ENCODE assay signal across 11 mouse cellular contexts in the genomic region with DNA sequence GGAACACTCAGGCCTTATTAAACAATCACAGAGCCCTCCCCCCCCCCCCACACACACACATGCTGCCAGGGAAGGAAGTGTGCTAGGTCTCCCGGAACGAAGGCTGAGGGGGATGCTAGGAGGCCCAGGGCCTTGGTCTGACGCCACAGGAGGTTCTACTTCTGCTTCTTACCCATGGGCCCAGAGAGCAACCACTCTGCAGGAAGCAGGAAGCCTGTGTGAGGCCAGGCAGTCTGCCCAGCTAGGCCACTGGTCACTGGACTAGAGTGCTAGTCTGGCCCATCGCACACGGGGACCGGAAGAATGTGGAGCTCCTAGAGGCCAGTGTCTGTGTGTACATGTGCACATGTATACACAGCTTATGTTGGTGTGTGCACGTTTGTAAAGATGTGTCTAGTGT. TPM values are rescaled to one million over a fixed set of nuclear protein-coding genes. Genes with fewer than 3 reads are reported as not detected.
A peak's percentile ranks its signal among the peaks of the same experiment; 100 is the strongest.
DNase-seq lines count a peak whose midpoint lies in the region; ATAC-seq and TF ChIP-seq lines count a peak whose summit lies in the region.
"Had no signal": no experiment of that assay in that cellular context is flagged by ENCODE, and none has a peak within 500 bp of the region (broad histone marks: within the 10 kb centered on the region; RNA-seq: fewer than 3 reads in every experiment).

No protein-coding gene starts in this region.

- no peak for TF ChIP-seq POLR2A in kidney, adult 2 months (IDR thresholded peaks at IDR 0.05; ENCODE audit: low read depth, low read length)

- no peaks in the 10 kb centered on the region for H3K27me3 ChIP-seq in kidney, embryonic 15.5 days
- no peaks in the 10 kb centered on the region for H3K27me3 ChIP-seq in kidney, adult 2 months (replicated peaks; ENCODE audit: control insufficient read depth, insufficient read depth, low read length)
- H3K27me3 ChIP-seq in liver, embryonic 13.5 days: no peaks in the 10 kb centered on the region
- H3K27me3 ChIP-seq in splenic B cell, adult 2 months (ENCODE audit: control insufficient read depth, insufficient read depth, low read length, poor library complexity, severe bottlenecking): no peaks in the 10 kb centered on the region

- DNase-seq in kidney, adult 2 months: no peak
- peak; percentile 59 to 63 for DNase-seq in spleen, postnatal 36 days (ENCODE audit: low spot score in 2 of 2)
- DNase-seq in spleen, postnatal 14 days (ENCODE audit: low spot score in 2 of 2): no peak
- DNase-seq in liver, embryonic 13.5 days: no peak
- peak; percentile 82 for DNase-seq in splenic B cell, adult 2 months (ENCODE audit: low read depth, low spot score)
- DNase-seq in frontal cortex, adult 2 months (ENCODE audit: extremely low spot score in 1 of 2, low spot score in 1 of 2): no peak

- peak overlapping the region; percentile 63 for H3K27ac ChIP-seq in kidney, embryonic 15.5 days
- no peak overlapping the region for H3K27ac ChIP-seq in kidney, adult 2 months (ENCODE audit: insufficient read depth, low read depth, low read length)
- peak overlapping the region; percentile 41; the same call in 1 of the 2 replicates for H3K27ac ChIP-seq in liver, embryonic 13.5 days

- H3K4me1 ChIP-seq in kidney, embryonic 15.5 days: peaks cover 71% of the 10 kb centered on the region
- 0 out of 2 replicates have a peak, but pooled peaks cover 4% of the 10 kb centered on the region for H3K4me1 ChIP-seq in kidney, adult 2 months (ENCODE audit: control insufficient read depth, insufficient read depth, low read length)
- H3K4me1 ChIP-seq in liver, embryonic 13.5 days (replicated peaks): peaks cover 60% of the 10 kb centered on the region

- TF ChIP-seq CTCF in kidney, adult 2 months (conservative IDR thresholded peaks at IDR 0.05; ENCODE audit: insufficient read depth, insufficient read length, low read depth, low read length): no peak

- no peaks in the 10 kb centered on the region for H3K36me3 ChIP-seq in kidney, embryonic 15.5 days
- no peaks in the 10 kb centered on the region for H3K36me3 ChIP-seq in kidney, adult 2 months (ENCODE audit: control insufficient read depth, insufficient read depth, low read length)
- no peaks in the 10 kb centered on the region for H3K36me3 ChIP-seq in liver, embryonic 13.5 days
- H3K36me3 ChIP-seq in splenic B cell, adult 2 months (ENCODE audit: control insufficient read depth, insufficient read depth, low read length, poor library complexity, severe bottlenecking): no peaks in the 10 kb centered on the region

- WGBS in kidney, embryonic 15.5 days: 69% methylated on average over 7 of the region's 7 CpGs
- WGBS in kidney, adult 2 months: 50% methylated on average over 7 of the region's 7 CpGs
- WGBS in liver, embryonic 13.5 days (ENCODE audit: insufficient replicate concordance): 43% methylated on average over 7 of the region's 7 CpGs

- no peak overlapping the region for H3K9ac ChIP-seq in kidney, embryonic 15.5 days
- no peak overlapping the region for H3K9ac ChIP-seq in liver, embryonic 13.5 days

- no peak overlapping the region for H3K4me3 ChIP-seq in kidney, embryonic 15.5 days (replicated peaks)
- H3K4me3 ChIP-seq in kidney, adult 2 months (ENCODE audit: insufficient read depth, low read depth, low read length): no peak overlapping the region
- no peak overlapping the region for H3K4me3 ChIP-seq in liver, embryonic 13.5 days (replicated peaks)

- no peaks in the 10 kb centered on the region for H3K9me3 ChIP-seq in kidney, embryonic 15.5 days (replicated peaks)
- H3K9me3 ChIP-seq in liver, embryonic 13.5 days (replicated peaks): no peaks in the 10 kb centered on the region

- ATAC-seq in kidney, embryonic 15.5 days (replicated peaks; ENCODE audit: low FRiP score): no peak
- no peak for ATAC-seq in liver, embryonic 13.5 days (ENCODE audit: low read depth)
- no peak for ATAC-seq in CD4-positive, CD25-positive, alpha-beta regulatory T cell, adult 4 months
- ATAC-seq: midbrain, embryonic 16.5 days had no signal

- no peak overlapping the region for H3K4me2 ChIP-seq in kidney, embryonic 15.5 days
- no peak overlapping the region for H3K4me2 ChIP-seq in liver, embryonic 13.5 days

RNA-seq across cellular contexts. Expression of a gene that starts 3.4 kb away (rescaled TPM):
- 0.60 and 1.2 TPM in 2 replicates for polyA plus RNA-seq in kidney, embryonic 15.5 days (2015; fragmentation: Nextera tagmentation; extraction: Ambion mirVana)
- polyA plus RNA-seq in kidney, adult 2 months (2012; rRNA removed): 3.0 and 4.3 TPM in 2 replicates
- polyA plus RNA-seq in liver, embryonic 13.5 days (2015; fragmentation: Nextera tagmentation; extraction: Ambion mirVana): 0.89 and 1.1 TPM in 2 replicates
- polyA plus RNA-seq in CD4-positive, CD25-positive, alpha-beta regulatory T cell, adult 4 months (2017; shearing (Covaris generic)): not detected
- 0.42 and 0.44 TPM in 2 replicates for polyA plus RNA-seq in frontal cortex, adult 2 months (2012; rRNA removed)

RNA-seq across cellular contexts. Expression of a gene that starts 14.4 kb away (rescaled TPM):
- 5.1 and 5.7 TPM in 2 replicates for polyA plus RNA-seq in kidney, embryonic 15.5 days (2015; fragmentation: Nextera tagmentation; extraction: Ambion mirVana)
- 2.7 and 3.8 TPM in 2 replicates for polyA plus RNA-seq in kidney, adult 2 months (2012; rRNA removed)
- 0.17 and 0.31 TPM in 2 replicates for polyA plus RNA-seq in liver, embryonic 13.5 days (2015; fragmentation: Nextera tagmentation; extraction: Ambion mirVana)
- not detected for polyA plus RNA-seq in CD4-positive, CD25-positive, alpha-beta regulatory T cell, adult 4 months (2017; shearing (Covaris generic))
- polyA plus RNA-seq in frontal cortex, adult 2 months (2012; rRNA removed): 4.7 and 5.7 TPM in 2 replicates

RNA-seq across cellular contexts. Expression of a gene that starts 31.0 kb away (rescaled TPM):
- 4.1 and 5.4 TPM in 2 replicates for polyA plus RNA-seq in kidney, embryonic 15.5 days (2015; fragmentation: Nextera tagmentation; extraction: Ambion mirVana)
- polyA plus RNA-seq in kidney, adult 2 months (2012; rRNA removed): 39.1 and 43.0 TPM in 2 replicates
- 18.8 and 20.2 TPM in 2 replicates for polyA plus RNA-seq in liver, embryonic 13.5 days (2015; fragmentation: Nextera tagmentation; extraction: Ambion mirVana)
- 10 to 100 TPM in 1 of 2 experiments, 1 to 10 TPM in 1; 8.1 to 11.3 TPM for polyA plus RNA-seq in CD4-positive, CD25-positive, alpha-beta regulatory T cell, adult 4 months (2017; shearing (Covaris generic))
- 12.0 and 15.2 TPM in 2 replicates for polyA plus RNA-seq in frontal cortex, adult 2 months (2012; rRNA removed)

RNA-seq across cellular contexts. Expression of a gene that starts 51.8 kb away (rescaled TPM):
- polyA plus RNA-seq in kidney, embryonic 15.5 days (2015; fragmentation: Nextera tagmentation; extraction: Ambion mirVana): 39.9 and 43.3 TPM in 2 replicates
- 4.8 and 6.0 TPM in 2 replicates for polyA plus RNA-seq in kidney, adult 2 months (2012; rRNA removed)
- 26.2 and 26.4 TPM in 2 replicates for polyA plus RNA-seq in liver, embryonic 13.5 days (2015; fragmentation: Nextera tagmentation; extraction: Ambion mirVana)
- 1 to 10 TPM; 2.5 to 6.8 TPM for polyA plus RNA-seq in CD4-positive, CD25-positive, alpha-beta regulatory T cell, adult 4 months (2017; shearing (Covaris generic))
- polyA plus RNA-seq in frontal cortex, adult 2 months (2012; rRNA removed): 13.6 and 14.7 TPM in 2 replicates

RNA-seq across cellular contexts. Expression of a gene that starts 56.1 kb away (rescaled TPM):
- 0.16 and 0.60 TPM in 2 replicates for polyA plus RNA-seq in kidney, embryonic 15.5 days (2015; fragmentation: Nextera tagmentation; extraction: Ambion mirVana)
- polyA plus RNA-seq in kidney, adult 2 months (2012; rRNA removed): not detected in 2 replicates
- not detected in 2 replicates for polyA plus RNA-seq in liver, embryonic 13.5 days (2015; fragmentation: Nextera tagmentation; extraction: Ambion mirVana)
- not detected for polyA plus RNA-seq in CD4-positive, CD25-positive, alpha-beta regulatory T cell, adult 4 months (2017; shearing (Covaris generic))
- not detected in 2 replicates for polyA plus RNA-seq in frontal cortex, adult 2 months (2012; rRNA removed)
- polyA plus RNA-seq: heart, embryonic 14.5 days; midbrain, embryonic 16.5 days; urinary bladder, adult 2 months had no signal

Comparison
In these comparisons a context has a peak if more than half of its experiments do, and no peak if none do; other contexts are left out.
1. DNase-seq: peak in spleen, postnatal 36 days (2 of 2) and splenic B cell, adult 2 months (single experiment); none in kidney, adult 2 months (single experiment), spleen, postnatal 14 days (0 of 2), liver, embryonic 13.5 days (single experiment) and frontal cortex, adult 2 months (0 of 2).